Comparison of ENCODE assay signal across 8 mouse cellular contexts in genomic region chr7:140821653-140822329, GRCm38 (mm10). TPM values are rescaled to one million over a fixed set of nuclear protein-coding genes. Genes with fewer than 3 reads are reported as not detected.
DNase-seq lines count a peak whose midpoint lies in the region; ATAC-seq and TF ChIP-seq lines count a peak whose summit lies in the region.

TSS of gene Zfp941 (minus strand) at chr7:140822178.

- no peaks in the 10 kb centered on the region for H3K4me1 ChIP-seq in bone marrow macrophage, adult 2 months (ENCODE audit: control insufficient read depth, insufficient read depth, low read length)
- H3K4me1 ChIP-seq in embryonic facial prominence, embryonic 15.5 days, result no peaks in the 10 kb centered on the region
- H3K4me1 ChIP-seq in hindbrain, embryonic 11.5 days (replicated peaks; ENCODE audit: control insufficient read depth, insufficient read depth, low read length), result no peaks in the 10 kb centered on the region

- H3K9ac ChIP-seq in embryonic facial prominence, embryonic 15.5 days, result no peak within 1 kb of the TSS
- peak within 1 kb of the TSS; percentile 46 for H3K9ac ChIP-seq in hindbrain, embryonic 11.5 days (ENCODE audit: low read depth, low read length)

- peak within 1 kb of the TSS; percentile 41 for H3ac ChIP-seq in C2C12 (ENCODE audit: control insufficient read depth, insufficient read length, low read depth)

- H3K36me3 ChIP-seq in C2C12 (ENCODE audit: control insufficient read depth, insufficient read depth), result no peaks in the 10 kb centered on the region
- H3K36me3 ChIP-seq in embryonic facial prominence, embryonic 15.5 days, result no peaks in the 10 kb centered on the region
- H3K36me3 ChIP-seq in hindbrain, embryonic 11.5 days (ENCODE audit: control insufficient read depth, insufficient read depth, low read length), result no peaks in the 10 kb centered on the region

- no peak within 1 kb of the TSS for H3K27ac ChIP-seq in bone marrow macrophage, adult 2 months (ENCODE audit: insufficient read depth, low read depth, low read length)
- H3K27ac ChIP-seq in embryonic facial prominence, embryonic 15.5 days (replicated peaks), result no peak within 1 kb of the TSS
- H3K27ac ChIP-seq in hindbrain, embryonic 11.5 days (ENCODE audit: low read depth, low read length), result no peak within 1 kb of the TSS

- H3K9me3 ChIP-seq in embryonic facial prominence, embryonic 15.5 days (replicated peaks), result no peaks in the 10 kb centered on the region
- H3K9me3 ChIP-seq in hindbrain, embryonic 11.5 days (ENCODE audit: control insufficient read depth, low read length), result no peaks in the 10 kb centered on the region

- TF ChIP-seq CTCF in C2C12 (IDR thresholded peaks at IDR 0.05; ENCODE audit: control insufficient read depth, insufficient read depth, insufficient read length), result no peak
- TF ChIP-seq CTCF in bone marrow macrophage, adult 2 months (IDR thresholded peaks at IDR 0.05; ENCODE audit: low read depth, low read length), result no peak

- DNase-seq in hindbrain, embryonic 11.5 days (ENCODE audit: low spot score), result peak; percentile 67
- peak in 1 of 2 experiments; percentile 36 for DNase-seq in layer of hippocampus, postnatal 36 days
- DNase-seq in lung, postnatal 36 days, result peak; percentile 33
- peak; percentile 72 for DNase-seq in right cerebral cortex, postnatal 25 days

- no peaks in the 10 kb centered on the region for H3K79me2 ChIP-seq in C2C12 (ENCODE audit: control insufficient read depth, insufficient read depth)

- TF ChIP-seq POLR2A in bone marrow macrophage, adult 2 months (IDR thresholded peaks at IDR 0.05; ENCODE audit: borderline replicate concordance, low read depth, low read length), result no peak

- WGBS in embryonic facial prominence, embryonic 15.5 days, result 2% methylated on average over 21 of the region's 21 CpGs
- WGBS in hindbrain, embryonic 11.5 days, result 1% methylated on average over 21 of the region's 21 CpGs

- no peaks in the 10 kb centered on the region for H3K27me3 ChIP-seq in C2C12 (ENCODE audit: control insufficient read depth, insufficient read depth, insufficient read length)
- H3K27me3 ChIP-seq in embryonic facial prominence, embryonic 15.5 days, result no peaks in the 10 kb centered on the region
- H3K27me3 ChIP-seq in hindbrain, embryonic 11.5 days (ENCODE audit: control insufficient read depth, insufficient read depth, low read length), result no peaks in the 10 kb centered on the region

- 0 out of 2 replicates have a peak, but pooled peaks have one; percentile 43 for ATAC-seq in embryonic facial prominence, embryonic 15.5 days (ENCODE audit: insufficient number of reproducible peaks, low FRiP score, low TSS enrichment, low read depth)
- peak; percentile 88 for ATAC-seq in hindbrain, embryonic 11.5 days (ENCODE audit: low FRiP score)
- ATAC-seq in inflammation-experienced regulatory T-cells, adult 6 months, result no peak

- no peak within 1 kb of the TSS for H3K4me3 ChIP-seq in C2C12 (ENCODE audit: insufficient read depth, poor library complexity, severe bottlenecking)
- H3K4me3 ChIP-seq in bone marrow macrophage, adult 2 months (ENCODE audit: insufficient read depth, low read length), result peak within 1 kb of the TSS; percentile 33
- H3K4me3 ChIP-seq in embryonic facial prominence, embryonic 15.5 days (replicated peaks), result peak within 1 kb of the TSS; percentile 45
- H3K4me3 ChIP-seq in hindbrain, embryonic 11.5 days (ENCODE audit: low read depth, low read length), result peak within 1 kb of the TSS; percentile 43

- peak within 1 kb of the TSS; percentile 65 for H3K4me2 ChIP-seq in embryonic facial prominence, embryonic 15.5 days (replicated peaks)
- H3K4me2 ChIP-seq in hindbrain, embryonic 11.5 days (replicated peaks; ENCODE audit: low read depth, low read length), result peak within 1 kb of the TSS; percentile 57

- H3K79me3 ChIP-seq in C2C12 (ENCODE audit: low read depth), result no peaks in the 10 kb centered on the region

TF ChIP-seq in C2C12, 6 proteins besides CTCF, POLR2A, EP300 and RAD21:
- TF ChIP-seq MYOG (IDR thresholded peaks at IDR 0.05; ENCODE audit: control insufficient read depth, extremely low read depth, insufficient read length) (no peak), USF1 (IDR thresholded peaks at IDR 0.05; ENCODE audit: low read depth) (no peak), CEBPB (IDR thresholded peaks at IDR 0.05; ENCODE audit: low read depth) (no peak), MAX (IDR thresholded peaks at IDR 0.05) (no peak), FOSL1 (IDR thresholded peaks at IDR 0.05; ENCODE audit: insufficient read depth, low read length, poor library complexity, severe bottlenecking) (no peak), MYOD1 (IDR thresholded peaks at IDR 0.05; ENCODE audit: control insufficient read depth, insufficient read length, low read depth) (no peak)

RNA-seq across cellular contexts. Expression of gene Zfp941, which starts in this region (rescaled TPM):
- 0.18 TPM for polyA plus RNA-seq in C2C12 (2012; fragmentation: generic; extraction: Trizol)
- 0.19 and 0.20 TPM in 2 replicates for polyA plus RNA-seq in bone marrow macrophage, adult 2 months (2012; ENCODE audit: insufficient read depth, insufficient read length, missing spikeins)
- polyA plus RNA-seq in embryonic facial prominence, embryonic 15.5 days (2015; fragmentation: Nextera tagmentation; extraction: Ambion mirVana), result 0.56 and 0.87 TPM in 2 replicates
- polyA plus RNA-seq in hindbrain, embryonic 11.5 days (2014; fragmentation: Nextera tagmentation; extraction: Ambion mirVana), result 6.4 and 8.1 TPM in 2 replicates
- 10 to 100 TPM; 12.3 to 13.3 TPM for total RNA-seq in layer of hippocampus, postnatal 36 days (2021)
- under 1 TPM in 2 of 3 experiments, not detected in 1; 0.40 TPM for polyA plus RNA-seq in inflammation-experienced regulatory T-cells, adult 6 months (2017; shearing (Covaris generic))

Comparison
In these comparisons a context has a peak if more than half of its experiments do, and no peak if none do; other contexts are left out.
1. Peak in ATAC-seq, H3K4me3 ChIP-seq and H3K4me2 ChIP-seq in embryonic facial prominence, embryonic 15.5 days; RNA of the gene not detected or under 1 TPM.